In the genomic region with DNA sequence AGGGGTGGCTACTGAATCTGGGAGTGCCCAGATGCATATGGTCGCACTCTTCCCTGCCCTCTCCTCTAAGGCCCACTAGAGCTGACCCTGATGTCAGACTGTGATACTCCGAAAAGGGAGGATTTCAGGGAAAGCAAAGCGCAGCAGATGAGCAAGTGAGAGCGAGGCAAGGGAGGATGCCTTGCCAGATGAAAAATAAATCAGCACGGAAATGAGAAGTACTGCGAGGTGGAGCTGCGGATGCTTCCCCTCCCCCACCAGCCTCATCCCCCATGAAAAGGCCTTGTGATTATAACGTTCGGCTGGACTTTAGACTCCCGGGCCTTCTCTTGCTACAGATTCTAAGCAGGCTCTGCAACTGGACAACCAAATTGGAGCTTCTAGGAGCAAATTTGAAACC, we compare ENCODE assay signal across 24 mouse cellular contexts.
DNase-seq lines count a peak whose midpoint lies in the region; ATAC-seq and TF ChIP-seq lines count a peak whose summit lies in the region.
"Had no signal": no experiment of that assay in that cellular context is flagged by ENCODE, and none has a peak within 500 bp of the region (broad histone marks: within the 10 kb centered on the region; RNA-seq: fewer than 3 reads in every experiment).

No protein-coding gene starts in this region.

- H3K9me3 ChIP-seq in intestine, embryonic 14.5 days (ENCODE audit: control insufficient read depth, low read length): no peaks in the 10 kb centered on the region
- H3K9me3 ChIP-seq in intestine, embryonic 15.5 days: no peaks in the 10 kb centered on the region
- H3K9me3 ChIP-seq in limb, embryonic 12.5 days: no peaks in the 10 kb centered on the region
- H3K9me3 ChIP-seq in limb, embryonic 10.5 days (replicated peaks): no peaks in the 10 kb centered on the region
- H3K9me3 ChIP-seq in CH12.LX (replicated peaks; ENCODE audit: low read length): no peaks in the 10 kb centered on the region
- H3K9me3 ChIP-seq: forebrain, embryonic 10.5 days; forebrain, embryonic 13.5 days; G1E had no signal

- in situ Hi-C loops in CH12.LX (cut with MboI; ENCODE audit: low pct_ligation_motif_present, low pct_unique_long_range_greater_than_20kb, low sequenced_read_pairs): no loop called here

- TF ChIP-seq CTCF in CH12.LX (conservative IDR thresholded peaks at IDR 0.05 in 1 of 2, IDR thresholded peaks at IDR 0.05 in 1 of 2; ENCODE audit: low read depth in 2 of 2, low read length in 2 of 2): no peak

- DNase-seq in intestine, embryonic 14.5 days (ENCODE audit: low spot score): peak; percentile 47
- DNase-seq in limb, embryonic 10.5 days (ENCODE audit: low spot score): no peak
- peak; percentile 64 for DNase-seq in 416B (ENCODE audit: low read depth)
- DNase-seq in CH12.LX (ENCODE audit: extremely low read depth): no peak
- no peak for DNase-seq in left cerebral cortex, adult 18-20 months (ENCODE audit: low spot score in 2 of 2)
- no peak for DNase-seq in lung, postnatal 25 days (ENCODE audit: low spot score)
- DNase-seq: adrenal gland, postnatal 10 days; adrenal gland, postnatal 36 days; cerebellum, adult 18-20 months; cerebellum, adult 9-10 months; cerebellum, postnatal 14 days; gastrocnemius, adult 2 months; gastrocnemius, postnatal 14 days; heart, adult 11 months had no signal

- no peak overlapping the region for H3K4me3 ChIP-seq in intestine, embryonic 14.5 days (ENCODE audit: low read depth, low read length)
- no peak overlapping the region for H3K4me3 ChIP-seq in intestine, embryonic 15.5 days (replicated peaks)
- no peak overlapping the region for H3K4me3 ChIP-seq in limb, embryonic 12.5 days (replicated peaks)
- H3K4me3 ChIP-seq in limb, embryonic 10.5 days: no peak overlapping the region
- no peak overlapping the region for H3K4me3 ChIP-seq in CH12.LX (replicated peaks in 1 of 3; ENCODE audit: low read depth in 2 of 3, low read length in 2 of 3, poor library complexity in 1 of 3)
- H3K4me3 ChIP-seq: forebrain, embryonic 10.5 days; forebrain, embryonic 13.5 days; gastrocnemius, adult 2 months had no signal

- peaks cover 32% of the 10 kb centered on the region for H3K79me2 ChIP-seq in CH12.LX (replicated peaks; ENCODE audit: control insufficient read depth, extremely low read depth, insufficient read depth, poor library complexity, severe bottlenecking)

- peaks cover 5% of the 10 kb centered on the region; the same call in 1 of the 2 replicates for H3K4me1 ChIP-seq in intestine, embryonic 14.5 days (replicated peaks; ENCODE audit: control insufficient read depth, insufficient read depth, low read length)
- no peaks in the 10 kb centered on the region for H3K4me1 ChIP-seq in intestine, embryonic 15.5 days (replicated peaks)
- H3K4me1 ChIP-seq in limb, embryonic 12.5 days (replicated peaks): peaks cover 57% of the 10 kb centered on the region
- H3K4me1 ChIP-seq in limb, embryonic 10.5 days: peaks cover 77% of the 10 kb centered on the region
- peaks cover 6 to 17% of the 10 kb centered on the region in 2 experiments for H3K4me1 ChIP-seq in CH12.LX (ENCODE audit: control insufficient read depth in 1 of 2, insufficient read depth in 2 of 2)

- no peak for ATAC-seq in intestine, embryonic 14.5 days (replicated peaks; ENCODE audit: low FRiP score, low TSS enrichment, low read depth)
- no peak for ATAC-seq in intestine, embryonic 15.5 days
- no peak for ATAC-seq in limb, embryonic 12.5 days (ENCODE audit: insufficient number of reproducible peaks, insufficient read depth, low FRiP score, low TSS enrichment, low read depth)
- ATAC-seq: forebrain, embryonic 13.5 days; forebrain, embryonic 16.5 days; hindbrain, postnatal 0 days; Patski had no signal

- no peaks in the 10 kb centered on the region for H3K36me3 ChIP-seq in intestine, embryonic 14.5 days (ENCODE audit: control insufficient read depth, insufficient read depth, low read length)
- H3K36me3 ChIP-seq in intestine, embryonic 15.5 days: no peaks in the 10 kb centered on the region
- no peaks in the 10 kb centered on the region for H3K36me3 ChIP-seq in limb, embryonic 12.5 days
- H3K36me3 ChIP-seq in limb, embryonic 10.5 days: no peaks in the 10 kb centered on the region
- no peaks in the 10 kb centered on the region for H3K36me3 ChIP-seq in CH12.LX (replicated peaks in 1 of 2; ENCODE audit: control insufficient read depth in 1 of 2, insufficient read depth in 1 of 2, low read length in 1 of 2)
- H3K36me3 ChIP-seq: forebrain, embryonic 10.5 days; G1E had no signal

- 41% methylated on average over 10 of the region's 10 CpGs for WGBS in intestine, embryonic 14.5 days
- 38% methylated on average over 10 of the region's 10 CpGs for WGBS in intestine, embryonic 15.5 days
- 7% methylated on average over 10 of the region's 10 CpGs for WGBS in limb, embryonic 12.5 days
- WGBS in limb, embryonic 10.5 days: 11% methylated on average over 10 of the region's 10 CpGs

- peaks cover 64% of the 10 kb centered on the region for H3K27me3 ChIP-seq in intestine, embryonic 14.5 days (replicated peaks; ENCODE audit: control insufficient read depth, insufficient read depth, low read length)
- H3K27me3 ChIP-seq in intestine, embryonic 15.5 days (replicated peaks): peaks cover 53% of the 10 kb centered on the region
- peaks cover 96% of the 10 kb centered on the region for H3K27me3 ChIP-seq in limb, embryonic 12.5 days
- H3K27me3 ChIP-seq in limb, embryonic 10.5 days (ENCODE audit: low read depth, poor library complexity, severe bottlenecking): peaks cover 100% of the 10 kb centered on the region
- H3K27me3 ChIP-seq in CH12.LX (replicated peaks): no peaks in the 10 kb centered on the region

- no peak overlapping the region for H3K27ac ChIP-seq in intestine, embryonic 14.5 days (ENCODE audit: low read depth)
- H3K27ac ChIP-seq in intestine, embryonic 15.5 days: no peak overlapping the region
- peak overlapping the region; percentile 64; the same call in 1 of the 2 replicates for H3K27ac ChIP-seq in limb, embryonic 12.5 days
- no peak overlapping the region for H3K27ac ChIP-seq in limb, embryonic 10.5 days
- no peak overlapping the region; the same call in 1 of the 2 replicates for H3K27ac ChIP-seq in CH12.LX (ENCODE audit: insufficient read depth, low read depth)
- H3K27ac ChIP-seq: forebrain, embryonic 10.5 days; forebrain, embryonic 13.5 days; gastrocnemius, adult 2 months; hindbrain, embryonic 14.5 days; hindbrain, postnatal 0 days had no signal

- no peak for TF ChIP-seq POLR2A in CH12.LX (IDR thresholded peaks at IDR 0.05; ENCODE audit: low read depth, low read length)

- TF ChIP-seq RAD21 in CH12.LX (IDR thresholded peaks at IDR 0.05; ENCODE audit: low read depth, low read length): no peak

- dilution Hi-C loops in CH12.LX (cut with MboI; ENCODE audit: extremely low pct_ligation_motif_present, extremely low pct_unique_long_range_greater_than_20kb, low sequenced_read_pairs): no loop called here

- TF ChIP-seq EP300 in CH12.LX (IDR thresholded peaks at IDR 0.05; ENCODE audit: low read length): no peak

- H3K4me2 ChIP-seq in intestine, embryonic 14.5 days (ENCODE audit: low read length): no peak overlapping the region
- no peak overlapping the region for H3K4me2 ChIP-seq in intestine, embryonic 15.5 days (replicated peaks)
- peak overlapping the region; percentile 17 for H3K4me2 ChIP-seq in limb, embryonic 12.5 days
- H3K4me2 ChIP-seq in CH12.LX (ENCODE audit: insufficient read depth, low read depth, poor library complexity, severe bottlenecking): peak overlapping the region; percentile 69
- H3K4me2 ChIP-seq: forebrain, embryonic 13.5 days; heart, embryonic 11.5 days; hindbrain, embryonic 14.5 days had no signal

- no peak overlapping the region for H3K9ac ChIP-seq in intestine, embryonic 14.5 days (ENCODE audit: low read length)
- no peak overlapping the region for H3K9ac ChIP-seq in intestine, embryonic 15.5 days
- no peak overlapping the region for H3K9ac ChIP-seq in limb, embryonic 12.5 days (replicated peaks)
- no peak overlapping the region for H3K9ac ChIP-seq in CH12.LX (ENCODE audit: insufficient read depth, low read depth)
- H3K9ac ChIP-seq: forebrain, embryonic 13.5 days; hindbrain, embryonic 14.5 days had no signal

TF ChIP-seq in CH12.LX, 34 proteins besides CTCF, POLR2A, EP300 and RAD21:
- no peak for TF ChIP-seq GABPA (IDR thresholded peaks at IDR 0.05; ENCODE audit: insufficient replicate concordance, low read depth, low read length)
- no peak for TF ChIP-seq IRF4 (IDR thresholded peaks at IDR 0.05; ENCODE audit: low read depth, low read length)
- no peak for TF ChIP-seq NELFE (IDR thresholded peaks at IDR 0.05; ENCODE audit: low read depth, low read length)
- no peak for TF ChIP-seq HCFC1 (IDR thresholded peaks at IDR 0.05; ENCODE audit: low read depth, low read length)
- no peak for TF ChIP-seq NRF1 (IDR thresholded peaks at IDR 0.05; ENCODE audit: low read depth, low read length)
- TF ChIP-seq BHLHE40 (IDR thresholded peaks at IDR 0.05; ENCODE audit: low read depth, low read length): no peak
- peak; percentile 38; the same call in 1 of the 2 replicates for TF ChIP-seq CHD2 (IDR thresholded peaks at IDR 0.05; ENCODE audit: low read length)

Comparison
In these comparisons a context has a peak if more than half of its experiments do, and no peak if none do; other contexts are left out.
1. DNase-seq: peak in intestine, embryonic 14.5 days (single experiment) and 416B (single experiment); none in limb, embryonic 10.5 days (single experiment), CH12.LX (single experiment), left cerebral cortex, adult 18-20 months (0 of 2) and lung, postnatal 25 days (single experiment).
2. H3K4me2 ChIP-seq: peak in limb, embryonic 12.5 days (single experiment) and CH12.LX (single experiment); none in intestine, embryonic 14.5 days (single experiment) and intestine, embryonic 15.5 days (single experiment).